Mouse (Mus musculus): ENCODE results near the gene Smad9. TPM values are rescaled to one million over a fixed set of nuclear protein-coding genes. Genes with fewer than 3 reads are reported as not detected.

Smad9 gene
- not detected for total RNA-seq (2023)

GRCm38 (mm10) chr3:54755145-54756041 is at the start of gene Smad9:
TSS of gene Smad9 (plus strand) at chr3:54755582.

GRCm38 (mm10) chr3:54714253-54714652 is 41.1 kb upstream of the Smad9 start, which contains the start of gene Gm21958:
TSS of gene Gm21958 (minus strand) at chr3:54714353.

GRCm38 (mm10) chr3:54735247-54736046 is 19.9 kb upstream of the Smad9 start, which contains the start of the genes Exosc8 and Alg5:
TSS of gene Exosc8 (minus strand) at chr3:54735393.
TSS of gene Alg5 (plus strand) at chr3:54735539.

GRCm38 (mm10) chr3:54807666-54808217 is 52.4 kb downstream of the Smad9 start, which contains the start of gene Rfxap:
TSS of gene Rfxap (minus strand) at chr3:54807791.

Other genes with a start within 250 kb of the Smad9 start
- 10 to 100 TPM; 53.5 to 76.4 TPM for gene Supt20, start 62.8 kb upstream of the Smad9 start, total RNA-seq (2023)
- gene Gm21958, start 41.2 kb upstream of the Smad9 start, total RNA-seq (2023) = not detected
- 10 to 100 TPM; 39.4 to 49.1 TPM for gene Exosc8, start 20.2 kb upstream of the Smad9 start, total RNA-seq (2023)
- gene Alg5, start 20.0 kb upstream of the Smad9 start, total RNA-seq (2023) = 10 to 100 TPM; 20.8 to 22.9 TPM
- gene Rfxap, start 52.2 kb downstream of the Smad9 start, total RNA-seq (2023) = 10 to 100 TPM; 35.4 to 37.4 TPM
- gene Sertm1, start 160.3 kb downstream of the Smad9 start, total RNA-seq (2023) = not detected

All from monocyte, adult 59 days (primary cell).